Mouse (Mus musculus): Measurements from ENCODE around the gene Phykpl. TPM values are rescaled to one million over a fixed set of nuclear protein-coding genes. Genes with fewer than 3 reads are reported as not detected.

Gene Phykpl
- 14.0 TPM for polyA plus RNA-seq (2017; shearing (Covaris generic))

GRCm38 (mm10) chr11:51584431-51585248 lies at the start of gene Phykpl:
Phykpl (plus strand) TSS chr11:51584757.

DNA sequence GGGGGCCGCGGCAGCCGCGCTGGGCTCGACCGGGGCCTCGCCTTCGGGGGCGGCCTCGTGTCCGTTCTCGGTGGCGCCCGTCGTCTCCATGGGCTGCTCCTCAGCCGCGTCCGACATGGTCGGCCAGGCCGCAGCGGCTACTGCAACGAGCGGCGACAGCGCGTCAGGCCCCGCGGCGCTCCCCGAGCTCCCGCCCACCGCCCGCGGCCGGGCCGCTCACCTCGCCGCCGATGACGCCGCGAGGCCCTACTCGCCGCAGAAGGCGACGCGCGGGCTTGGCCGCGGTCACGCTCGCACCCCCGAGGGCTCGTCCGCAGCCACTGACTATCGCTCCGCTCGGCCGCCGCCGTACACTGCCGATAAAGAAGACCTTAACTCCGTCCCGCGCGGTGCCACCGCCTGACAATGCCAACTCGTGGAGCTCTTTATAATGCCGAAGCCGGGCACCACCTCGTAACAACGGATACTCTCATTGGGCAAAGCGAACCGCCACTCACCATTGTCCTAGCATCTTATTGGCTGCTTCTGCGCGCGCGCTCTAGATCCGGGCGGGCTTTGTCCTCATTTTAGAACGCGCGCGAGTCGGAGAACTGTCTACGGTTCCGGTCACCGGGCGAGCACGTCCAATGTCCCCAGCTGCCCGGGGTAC lies 22.0 kb downstream of the Phykpl start, which contains the start of gene Hnrnpab:
Gene Hnrnpab, minus strand, starts transcription at position 401 of the 649 bp plus-strand sequence.

GRCm38 (mm10) chr11:51619409-51620060 lies 35.0 kb downstream of the Phykpl start, which contains the start of gene Nhp2:
Nhp2 (plus strand) TSS chr11:51619735.

DNA sequence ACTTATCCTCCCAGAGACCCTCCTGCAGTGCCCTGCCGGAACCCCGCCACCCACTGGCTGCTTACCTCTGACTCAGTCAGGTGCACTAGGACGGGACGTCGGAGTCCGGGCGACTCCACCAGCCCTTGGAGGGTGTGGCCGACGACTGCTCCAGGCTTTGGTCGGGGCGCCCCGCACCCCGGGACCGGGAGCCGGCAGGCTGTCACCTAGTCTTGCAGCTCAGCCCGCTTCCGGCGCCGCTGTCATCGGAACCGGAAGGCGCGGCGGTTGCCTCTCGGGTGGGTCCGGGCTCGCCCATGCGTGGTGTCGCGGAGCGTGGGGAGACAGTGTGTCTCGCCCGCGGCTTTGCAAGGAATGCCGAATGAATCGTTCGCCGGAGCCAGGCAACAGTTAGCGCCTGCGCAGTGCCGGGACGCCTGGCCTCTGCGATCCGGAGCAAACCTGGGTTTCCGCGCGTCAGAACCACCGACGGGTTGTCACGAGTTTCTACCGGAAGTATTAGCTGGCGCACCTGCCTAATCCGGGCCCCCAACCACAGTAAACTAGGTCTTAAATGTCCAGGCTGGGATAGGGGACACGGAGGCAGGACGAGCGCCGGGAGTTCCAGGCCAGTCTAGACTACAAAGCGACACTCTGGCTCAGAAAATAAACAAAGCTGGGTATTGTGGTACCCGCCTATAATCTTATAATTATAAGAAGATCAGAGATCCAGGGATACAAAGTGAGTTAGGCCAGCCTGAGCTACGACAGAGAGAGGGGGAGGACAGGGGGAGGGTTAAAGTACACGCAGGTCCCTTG lies 51.2 kb downstream of the Phykpl start, which contains the start of gene Rmnd5b:
Gene Rmnd5b, minus strand, starts transcription at position 372 of the 798 bp plus-strand sequence.

DNA sequence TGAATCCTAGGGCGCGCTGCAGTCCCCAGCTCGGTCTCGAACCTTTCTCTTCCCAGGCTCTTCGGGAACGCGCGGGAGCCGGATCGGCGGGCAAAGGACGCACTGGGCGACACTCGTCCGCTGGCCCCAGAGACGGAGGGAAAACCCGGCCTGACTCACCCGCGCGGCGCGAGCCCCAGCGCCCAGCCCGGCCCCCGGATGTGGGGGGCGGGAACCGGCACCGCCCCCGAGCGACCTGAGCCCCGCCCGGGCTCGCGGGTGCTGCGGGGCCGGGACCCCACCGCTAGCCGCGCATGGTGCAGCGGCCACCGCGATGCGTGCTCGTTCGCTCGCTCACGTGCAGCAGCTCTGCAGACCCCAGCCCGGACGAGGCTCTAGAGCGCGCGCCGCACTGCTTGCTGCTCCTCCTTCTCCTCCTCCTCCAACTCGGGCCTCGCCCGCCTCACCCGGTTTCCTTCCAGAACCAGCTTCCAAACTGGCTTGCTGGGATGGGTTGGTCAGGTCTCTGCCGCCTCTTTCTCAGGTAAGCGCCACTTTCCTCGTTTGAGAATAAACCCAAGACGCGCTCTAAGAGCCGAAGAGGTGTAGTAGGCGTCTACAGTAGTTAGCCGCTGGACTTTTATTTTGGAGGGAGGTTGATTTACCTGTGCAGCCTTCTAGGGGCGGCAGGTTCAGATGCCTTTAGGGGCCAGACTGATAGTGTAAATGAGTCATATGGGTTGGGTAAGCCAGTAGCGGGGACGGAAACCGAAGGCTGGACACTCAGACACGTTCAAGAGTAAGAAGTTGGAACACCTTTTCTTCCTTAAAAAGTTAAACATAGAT lies 66.3 kb downstream of the Phykpl start, which contains the start of the genes N4bp3 and D930048N14Rik:
Gene N4bp3, minus strand, starts transcription at position 152 of the 825 bp plus-strand sequence.
Gene D930048N14Rik, plus strand, starts transcription at position 264 of the 825 bp plus-strand sequence.

Other genes with a start within 250 kb of the Phykpl start
- 534 TPM for gene Hnrnpab, start 22.1 kb downstream of the Phykpl start, polyA plus RNA-seq (2017; shearing (Covaris generic))
- gene Nhp2, start 35.0 kb downstream of the Phykpl start, polyA plus RNA-seq (2017; shearing (Covaris generic)), result 48.6 TPM
- 78.3 TPM for gene Rmnd5b, start 51.1 kb downstream of the Phykpl start, polyA plus RNA-seq (2017; shearing (Covaris generic))
- 11.9 TPM for gene N4bp3, start 66.1 kb downstream of the Phykpl start, polyA plus RNA-seq (2017; shearing (Covaris generic))
- 1.2 TPM for gene D930048N14Rik, start 66.2 kb downstream of the Phykpl start, polyA plus RNA-seq (2017; shearing (Covaris generic))
- 4.4 TPM for gene 0610009B22Rik, start 104.1 kb downstream of the Phykpl start, polyA plus RNA-seq (2017; shearing (Covaris generic))
- gene Sec24a, start 178.9 kb downstream of the Phykpl start, polyA plus RNA-seq (2017; shearing (Covaris generic)), result 31.9 TPM
- gene Sar1b, start 178.9 kb downstream of the Phykpl start, polyA plus RNA-seq (2017; shearing (Covaris generic)), result 74.3 TPM